Mouse (Mus musculus): ENCODE measurements at regions not wholly inside any gene's neighbourhood (a gene's known extent, or its start where the extent isn't known, plus 50 kb on each side); places are given as distances from the start of the nearest gene placed in this dataset.
A peak's percentile ranks its signal among the peaks of the same experiment; 100 is the strongest.

DNA sequence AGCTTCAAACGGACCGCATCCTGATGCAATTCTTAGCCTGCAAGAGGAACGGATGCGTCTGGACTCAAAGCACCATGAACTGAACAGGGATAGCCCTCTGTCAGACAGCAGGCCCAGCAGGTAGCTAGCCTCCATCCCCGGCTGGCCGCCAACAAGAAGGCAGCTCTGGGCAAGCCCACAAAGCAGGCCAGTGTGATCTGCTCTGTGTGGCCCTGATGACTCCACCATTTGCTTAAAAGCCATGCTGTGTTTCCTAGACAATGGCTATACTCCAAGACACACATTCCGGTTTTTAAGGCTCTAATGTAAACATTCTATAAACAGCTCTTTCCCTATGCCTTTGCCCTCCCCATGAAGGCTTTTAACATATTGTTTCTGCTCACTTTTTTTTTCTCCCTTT lies 313.8 kb upstream of the Clint1 start:
- no peak for DNase-seq

- peak; percentile 72 to 82 for DNase-seq
These were observed 312.4 kb upstream of the Clint1 start for GRCm38 (mm10) chr11:45539459-45539858.

DNA sequence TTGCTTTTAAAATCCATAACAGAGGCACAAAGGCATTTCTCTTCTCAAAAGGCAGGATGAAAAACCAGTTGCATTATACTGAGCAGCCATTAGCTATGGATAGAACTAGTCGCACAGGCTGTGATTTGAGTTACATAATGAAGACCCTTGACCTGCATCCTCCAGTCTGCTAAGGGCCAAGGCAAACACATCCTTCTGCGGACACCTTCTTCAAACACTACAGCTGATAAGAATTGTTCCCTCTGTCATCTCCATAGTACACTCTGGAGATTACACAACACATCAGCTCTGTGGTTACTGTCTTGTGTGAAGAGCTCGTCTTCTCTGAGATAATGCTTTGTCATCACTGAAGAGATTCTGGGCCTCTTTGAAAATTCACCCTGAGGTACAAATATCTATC lies 307.3 kb upstream of the Clint1 start:
- no peak for DNase-seq

GRCm38 (mm10) chr11:45545896-45546626 lies 305.8 kb upstream of the Clint1 start:
- DNase-seq: no peak

DNA sequence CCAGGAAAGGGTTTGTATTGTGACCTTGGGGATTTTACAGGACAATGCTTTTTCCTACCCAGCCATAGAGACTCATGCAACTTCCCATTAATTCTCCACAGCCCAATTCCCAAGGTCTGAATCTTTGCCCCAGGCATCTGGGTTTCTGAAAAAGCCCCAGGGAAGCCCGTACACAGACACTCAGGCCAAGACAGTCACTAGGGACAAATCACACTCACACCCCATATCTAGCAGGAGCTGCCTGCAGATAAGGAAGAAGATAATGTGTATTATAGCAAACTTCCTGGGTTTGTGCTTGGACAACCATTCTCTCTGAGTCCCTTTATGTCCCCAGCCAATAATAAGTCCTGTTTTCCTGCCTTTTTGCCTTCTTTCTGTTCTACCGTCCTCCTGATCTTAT lies 305.0 kb upstream of the Clint1 start:
- DNase-seq: no peak

GRCm38 (mm10) chr11:45550376-45550775 lies 301.5 kb upstream of the Clint1 start:
- no peak for DNase-seq

GRCm38 (mm10) chr11:45577469-45578154 lies 274.2 kb upstream of the Clint1 start:
- DNase-seq: no peak

- DNase-seq: no peak
These were observed 259.5 kb upstream of the Clint1 start for GRCm38 (mm10) chr11:45592335-45592734.

DNA sequence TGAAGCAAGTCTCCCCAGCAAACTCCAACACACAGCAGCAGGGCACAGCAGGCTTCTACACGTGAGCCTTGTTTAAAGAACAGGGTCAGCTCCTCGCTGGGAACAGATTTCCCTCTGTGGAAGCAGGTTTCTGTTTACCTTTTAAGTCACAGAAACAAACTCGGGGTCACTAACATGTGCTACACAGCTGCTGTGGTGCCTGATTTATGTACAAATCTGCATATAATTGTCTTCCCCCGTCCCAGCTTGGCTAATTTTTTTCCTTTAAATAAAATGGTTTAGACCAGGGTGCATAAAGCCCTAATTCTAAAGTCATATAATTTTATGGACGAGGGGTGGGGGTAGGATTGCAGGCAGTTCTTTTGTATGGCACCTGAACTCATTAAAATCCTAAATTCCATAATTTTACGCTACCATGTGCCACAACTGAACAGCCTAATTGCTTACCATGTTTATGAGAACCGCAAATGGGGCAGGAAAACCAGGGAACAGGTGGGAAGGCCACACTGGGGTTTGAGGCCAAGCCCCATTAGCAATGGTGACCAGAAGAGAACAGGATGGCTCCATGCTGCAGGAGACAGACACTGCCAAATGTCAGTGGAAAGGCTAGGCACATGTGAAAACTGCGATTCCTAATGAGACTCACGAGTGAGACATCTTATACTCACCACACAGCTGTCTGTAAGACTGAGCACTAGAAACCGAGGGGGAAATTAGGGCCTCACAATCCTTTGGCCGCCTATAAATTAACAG lies 258.8 kb upstream of the Clint1 start:
- DNase-seq: no peak

DNA sequence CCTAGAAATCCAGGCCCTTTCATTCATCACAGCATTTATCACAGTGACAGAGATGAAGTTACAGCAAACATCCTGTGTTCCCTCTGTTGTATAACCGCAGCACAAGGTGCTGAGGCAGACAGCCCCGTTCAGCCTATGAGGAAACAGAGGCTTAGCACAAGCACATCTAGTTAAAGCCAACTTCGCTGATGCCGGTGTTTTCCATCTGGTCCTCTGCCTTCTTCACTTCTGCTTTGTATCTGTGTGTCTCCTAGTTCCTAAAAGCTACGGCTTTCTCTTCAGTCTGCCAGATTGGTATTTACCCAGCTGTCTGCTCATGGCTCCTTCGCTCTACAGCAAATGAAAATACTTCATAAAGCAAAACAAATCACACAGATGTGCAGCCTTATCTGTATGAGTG lies 256.5 kb upstream of the Clint1 start:
- no peak for DNase-seq

GRCm38 (mm10) chr11:45621824-45622223 lies 230.0 kb upstream of the Clint1 start:
- DNase-seq: no peak

GRCm38 (mm10) chr11:45622701-45623100 lies 229.2 kb upstream of the Clint1 start:
- DNase-seq: no peak

DNA sequence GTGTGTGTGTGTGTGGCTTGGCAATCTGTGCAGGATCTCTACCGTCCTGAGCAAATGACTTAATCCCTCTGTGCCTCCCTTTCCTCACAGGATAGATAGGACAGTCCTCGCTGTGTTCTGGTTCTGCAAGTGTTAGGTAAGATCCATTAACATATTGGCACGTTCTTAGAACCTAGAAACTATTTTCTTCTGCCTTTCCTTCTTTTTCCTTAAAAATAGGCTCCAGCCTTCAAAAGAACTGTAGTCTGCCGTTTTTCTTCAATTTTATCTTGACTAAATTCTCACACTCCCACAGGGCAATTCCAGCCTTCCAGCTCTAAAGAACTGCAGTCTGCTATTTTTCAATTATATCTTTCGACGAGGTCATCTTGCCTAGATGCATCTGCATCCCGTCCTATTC lies 227.6 kb upstream of the Clint1 start:
- DNase-seq: no peak

DNA sequence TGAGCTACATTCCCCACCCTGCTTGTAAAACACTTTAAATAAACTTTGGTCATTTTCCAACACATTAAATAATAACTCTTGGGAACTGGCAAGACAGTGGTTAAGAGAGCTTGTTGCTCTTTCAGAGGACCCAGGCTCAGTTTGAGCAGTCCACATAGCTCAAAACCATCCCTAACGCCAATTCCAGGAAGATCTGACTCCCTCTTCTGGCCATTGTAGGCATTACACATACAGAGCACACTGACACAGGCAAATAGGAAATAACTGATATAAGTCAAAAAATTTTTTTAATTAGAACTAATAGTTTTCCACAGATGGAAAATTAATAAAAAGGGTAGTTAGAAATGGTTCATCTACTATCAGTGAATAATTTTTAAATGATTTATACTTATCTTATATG lies 222.6 kb upstream of the Clint1 start:
- peak in 1 of 2 experiments; percentile 36 for DNase-seq

- DNase-seq: no peak
These were observed 217.2 kb upstream of the Clint1 start for GRCm38 (mm10) chr11:45634535-45635235.

DNA sequence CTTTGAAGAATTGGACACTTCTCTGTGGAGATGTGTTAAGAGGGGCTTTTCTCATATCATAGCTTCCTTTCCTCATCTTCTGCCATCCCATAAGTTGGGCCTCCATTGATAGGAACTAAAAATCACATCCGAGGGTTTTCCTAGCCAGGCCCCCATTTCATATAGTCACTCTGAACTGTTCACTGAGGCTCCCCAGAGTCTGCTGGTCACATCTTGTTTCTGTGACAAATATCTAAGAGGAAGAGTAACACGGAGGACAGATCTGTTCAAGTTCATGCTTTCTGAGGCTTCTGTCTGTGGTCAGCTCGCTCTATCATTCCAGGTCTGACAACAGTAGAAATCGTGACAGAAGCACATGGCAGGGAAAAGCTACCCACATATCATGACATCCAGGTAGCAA lies 216.0 kb upstream of the Clint1 start:
- no peak for DNase-seq

DNA sequence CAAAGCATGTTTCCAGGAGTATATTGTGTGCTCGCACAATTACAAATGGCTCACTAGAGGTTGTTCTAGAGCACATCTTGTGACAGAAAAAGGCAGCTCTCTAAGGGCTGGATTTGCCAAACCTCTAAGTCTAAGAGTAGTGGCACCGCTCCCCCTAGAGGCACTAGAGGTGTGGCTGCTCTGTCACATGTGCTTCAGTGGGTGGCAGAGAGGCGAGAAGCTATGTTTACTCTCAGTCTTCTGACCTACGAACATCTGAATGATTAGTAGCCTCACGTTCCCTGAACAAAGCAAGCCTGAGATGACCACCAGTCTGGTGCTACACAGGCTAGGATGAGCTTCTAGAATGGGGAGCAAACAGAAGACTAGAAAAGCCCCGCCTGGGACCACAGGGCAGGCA lies 212.6 kb upstream of the Clint1 start:
- no peak for DNase-seq

DNA sequence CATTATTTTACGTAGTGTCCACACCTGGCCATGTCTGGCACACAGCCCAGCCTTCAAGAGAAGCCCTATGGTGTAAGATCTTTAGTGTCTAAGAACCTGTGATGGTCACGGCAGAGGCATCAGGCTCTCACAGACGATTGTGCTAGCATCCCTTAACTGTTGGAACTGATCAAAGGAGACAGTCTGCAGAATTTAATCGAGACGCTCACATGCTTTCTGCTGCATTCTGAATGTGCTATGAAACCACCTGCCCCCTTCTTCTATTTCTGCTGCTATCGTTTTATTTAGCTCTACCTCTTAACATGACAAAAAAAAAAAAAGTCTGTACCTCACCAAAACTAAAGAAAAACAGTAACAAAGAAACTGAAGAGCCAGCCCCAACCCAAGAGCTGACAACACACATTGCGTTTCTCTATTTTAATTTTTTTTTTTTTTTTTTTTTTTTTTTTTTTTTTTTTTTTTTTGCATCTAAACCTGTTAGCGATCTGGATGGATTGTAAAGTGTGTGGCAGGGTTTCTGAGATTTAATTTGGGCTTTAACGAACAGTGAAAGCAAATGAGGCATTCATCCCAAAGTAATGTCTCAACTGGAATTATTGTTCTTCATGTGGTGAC lies 209.6 kb upstream of the Clint1 start:
- no peak for DNase-seq

DNA sequence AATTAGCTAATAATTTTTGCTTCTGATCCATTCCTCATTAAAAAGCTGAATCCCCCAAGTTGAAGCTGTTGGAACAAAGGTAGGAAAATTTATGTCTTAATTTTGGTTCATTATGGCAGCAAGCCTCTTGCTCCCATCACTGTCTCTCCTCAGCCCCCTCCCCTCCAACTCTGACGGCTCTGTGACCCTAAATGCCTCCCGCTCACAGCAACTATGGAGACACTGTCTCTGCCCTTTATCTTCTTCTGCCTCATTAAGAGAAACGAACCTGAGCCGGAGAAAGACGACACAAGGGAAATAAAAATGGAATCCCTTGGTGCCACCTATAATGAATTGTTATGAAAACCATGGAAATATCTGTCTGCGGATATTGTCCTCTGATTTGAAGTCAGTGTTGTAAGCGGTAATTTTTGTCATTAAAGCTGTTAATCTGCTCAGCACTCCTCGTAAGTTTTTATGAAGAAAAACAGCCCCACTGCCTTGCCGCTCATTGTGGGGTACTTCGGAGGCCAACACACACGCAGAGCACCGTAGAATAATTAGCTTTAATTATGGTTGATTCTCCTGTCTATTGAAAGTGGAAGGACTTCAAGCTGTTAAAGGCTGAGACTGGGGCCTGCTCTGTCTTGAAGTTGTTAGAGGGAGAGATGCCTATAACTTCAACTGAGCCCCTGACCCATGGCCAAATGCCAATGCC lies 208.1 kb upstream of the Clint1 start:
- DNase-seq: no peak

- peak in 1 of 2 experiments; percentile 8 for DNase-seq
These were observed 206.0 kb upstream of the Clint1 start for GRCm38 (mm10) chr11:45645815-45646214.

DNA sequence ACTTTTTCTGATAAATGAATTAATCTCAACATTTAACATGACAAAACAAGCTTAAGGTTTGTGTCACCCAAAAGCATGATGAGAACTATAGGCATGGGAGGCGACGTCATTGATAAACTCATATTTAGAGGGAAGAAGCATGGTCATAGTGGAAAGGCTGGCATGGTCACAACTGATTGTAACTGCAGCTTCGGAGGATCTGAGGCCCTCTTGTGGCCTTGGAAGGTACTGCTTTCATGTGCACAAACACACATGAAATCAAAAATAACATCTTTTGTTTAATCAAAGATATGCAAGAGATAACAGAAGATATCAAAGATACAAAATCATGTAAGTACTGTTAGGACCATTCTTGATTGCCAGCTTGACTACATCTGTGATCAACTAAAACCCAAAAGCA lies 204.0 kb upstream of the Clint1 start:
- DNase-seq: peak in 1 of 2 experiments; percentile 19

DNA sequence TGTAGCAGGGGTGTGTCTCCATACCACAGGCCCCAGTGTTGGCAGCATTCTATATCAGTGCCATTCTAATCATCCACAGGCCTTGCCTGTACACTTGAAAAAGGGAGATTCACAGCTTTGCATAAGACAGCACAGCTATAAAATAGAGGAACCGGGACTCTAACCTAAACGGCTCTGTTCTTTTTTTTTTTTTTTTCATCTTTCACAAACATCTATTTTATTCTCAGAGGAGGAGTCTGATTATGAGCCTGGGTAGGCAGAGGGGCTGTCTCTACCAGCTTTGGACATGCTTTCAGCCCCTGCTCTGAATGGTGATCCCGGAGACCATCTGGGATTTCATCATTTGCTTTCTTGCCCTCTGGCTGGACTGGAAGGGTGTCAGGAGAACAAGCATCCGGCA lies 195.6 kb upstream of the Clint1 start:
- no peak for DNase-seq
